Mouse (Mus musculus): ENCODE measurements at regions not wholly inside any gene's neighbourhood (a gene's known extent, or its start where the extent isn't known, plus 50 kb on each side); places are given as distances from the start of the nearest gene placed in this dataset.
"Not testable (repeated sequence)": the region's sequence is repeated elsewhere in the genome, so short reads cannot be mapped to it uniquely, and the experiment has no call there.

DNA sequence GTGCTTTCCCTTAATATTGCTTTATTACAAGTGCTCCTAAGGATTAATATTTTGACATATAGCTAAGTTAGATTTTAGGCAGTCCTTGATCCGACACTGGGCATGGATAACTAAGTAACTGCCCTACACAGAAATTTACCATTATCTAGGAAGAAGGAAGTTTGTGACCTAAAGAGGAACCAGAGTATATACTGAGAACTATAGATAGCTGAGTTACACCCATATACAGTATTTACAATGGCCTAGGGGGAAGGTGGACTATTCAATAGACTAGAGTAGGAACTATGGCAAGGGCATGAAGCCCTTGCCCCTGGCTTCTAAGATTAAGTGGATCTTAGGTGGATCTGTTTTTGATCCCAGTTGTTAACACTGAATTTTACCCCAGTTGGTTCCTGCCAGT, 1869.5 kb upstream of the Nudt12 start:
- TF ChIP-seq CTCF (IDR thresholded peaks at IDR 0.05; ENCODE audit: borderline replicate concordance, insufficient read depth, low read depth, low read length); POLR2A (IDR thresholded peaks at IDR 0.05; ENCODE audit: borderline replicate concordance, insufficient read depth, low read length): not testable (repeated sequence)

Data from cerebellum, adult 2 months (tissue).